Mouse (Mus musculus): ENCODE data around the gene Fkrp.

DNA sequence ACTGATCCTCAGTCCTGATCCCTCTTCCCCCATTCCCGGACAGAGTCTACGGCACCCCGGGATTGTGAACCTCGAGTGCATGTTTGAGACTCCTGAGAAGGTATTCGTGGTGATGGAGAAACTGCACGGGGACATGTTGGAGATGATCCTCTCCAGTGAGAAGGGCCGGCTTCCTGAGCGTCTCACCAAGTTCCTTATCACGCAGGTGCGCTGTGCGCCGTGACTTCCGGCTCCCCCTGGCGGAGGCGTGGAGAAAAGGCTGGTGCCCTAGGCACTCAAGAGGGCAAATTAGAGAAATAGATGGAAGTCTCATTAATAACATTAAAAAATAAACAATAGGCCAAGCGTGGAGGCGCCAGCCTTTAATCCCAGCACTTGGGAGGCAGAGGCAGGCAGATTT, 41.8 kb upstream of the Fkrp start:
- peak; percentile 72; the same call in 1 of the 2 replicates for TF ChIP-seq CTCF (IDR thresholded peaks at IDR 0.05; ENCODE audit: extremely low read depth, insufficient read length, insufficient replicate concordance, low read depth, low read length)
- no peak for TF ChIP-seq POLR2A (IDR thresholded peaks at IDR 0.05; ENCODE audit: low read depth, low read length)

Data from small intestine, adult 2 months (tissue).